Mouse (Mus musculus): ENCODE measurements around the gene Ccl2.

DNA sequence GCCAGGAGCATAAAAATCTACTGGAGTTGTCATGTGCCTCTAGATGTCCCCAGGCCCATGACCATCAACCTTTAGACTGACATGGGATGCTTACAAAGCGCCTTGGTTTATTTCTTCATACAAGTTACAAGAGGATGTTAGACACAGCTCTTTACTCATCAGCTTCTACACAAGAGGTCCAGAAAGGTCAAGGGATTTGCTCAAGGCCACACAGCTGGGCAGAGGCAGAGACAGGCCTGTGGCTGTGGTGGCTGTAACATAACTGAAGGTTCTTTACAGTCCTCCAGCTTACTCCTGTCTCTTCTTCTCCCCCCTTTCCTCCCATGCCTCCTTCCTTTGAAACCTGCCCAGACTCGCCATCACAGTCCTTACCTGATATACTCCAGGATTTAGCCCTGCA lies 5.2 kb upstream of the Ccl2 start:
- no peak for TF ChIP-seq CTCF (IDR thresholded peaks at IDR 0.05; ENCODE audit: low read depth)
- TF ChIP-seq EP300 (IDR thresholded peaks at IDR 0.05; ENCODE audit: low read depth): no peak

All from liver, postnatal 0 days (tissue).